Mouse (Mus musculus): ENCODE measurements at regions not wholly inside any gene's neighbourhood (a gene's known extent, or its start where the extent isn't known, plus 50 kb on each side); places are given as distances from the start of the nearest gene placed in this dataset.

- DNase-seq (ENCODE audit: low read depth, low spot score): peak; percentile 72
These were observed 52.2 kb upstream of the Otud4 start for GRCm38 (mm10) chr8:79587258-79587657.

- DNase-seq (ENCODE audit: low read depth, low spot score): peak; percentile 75
These were observed 54.5 kb upstream of the Otud4 start for GRCm38 (mm10) chr8:79584966-79585365.

GRCm38 (mm10) chr8:79583326-79583725 is 56.1 kb upstream of the Otud4 start:
- DNase-seq (ENCODE audit: low read depth, low spot score): peak; percentile 40

GRCm38 (mm10) chr8:79582195-79582594 is 57.2 kb upstream of the Otud4 start:
- DNase-seq (ENCODE audit: low read depth, low spot score): no peak

- DNase-seq (ENCODE audit: low read depth, low spot score): no peak
These were observed 63.3 kb upstream of the Otud4 start for GRCm38 (mm10) chr8:79576086-79576485.

DNA sequence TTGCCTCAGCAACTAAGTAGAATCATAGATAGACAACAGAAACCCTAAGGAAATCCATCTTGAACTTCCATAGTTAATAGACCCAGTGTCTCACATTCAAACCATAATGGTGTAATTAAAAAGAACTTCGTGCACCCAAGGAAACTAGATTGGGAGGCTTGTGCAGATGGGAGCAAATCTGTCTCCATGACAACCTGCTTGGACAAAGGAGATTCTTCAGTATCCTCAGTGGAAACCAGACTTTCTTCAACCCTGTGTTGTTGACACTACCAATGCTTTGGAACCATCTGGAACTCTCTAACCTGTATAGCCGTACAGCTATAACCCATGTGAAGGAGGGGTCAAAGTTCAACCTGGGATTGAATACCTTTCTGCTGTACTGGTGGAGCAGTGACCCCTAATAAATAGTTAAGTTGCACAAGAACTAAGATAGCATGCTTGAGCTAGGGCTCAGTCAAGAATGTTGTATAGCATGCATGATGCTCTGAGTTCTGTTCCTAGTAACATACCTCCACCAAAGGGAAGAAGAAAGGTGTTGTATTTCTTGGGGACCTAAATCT is 64.2 kb upstream of the Otud4 start:
- DNase-seq (ENCODE audit: low read depth, low spot score): no peak

DNA sequence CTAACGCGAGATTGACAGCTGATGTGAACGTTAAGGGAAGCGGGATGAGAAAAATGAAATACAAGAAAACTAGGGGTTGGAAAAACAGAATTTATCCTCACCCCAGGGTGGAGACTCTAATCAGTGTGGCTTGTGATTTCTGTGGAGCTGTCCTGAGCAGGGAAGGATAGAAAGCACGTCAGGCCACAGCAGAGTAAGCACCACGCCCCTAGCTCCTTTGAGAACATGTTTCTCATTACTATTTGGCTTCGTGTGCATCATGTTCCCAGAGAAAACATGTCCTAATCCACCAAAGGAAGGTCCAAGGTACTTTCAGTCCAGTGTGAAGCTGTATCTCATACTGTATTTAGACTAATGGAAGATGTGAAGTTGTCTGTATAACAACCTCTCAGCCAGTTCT is 65.9 kb upstream of the Otud4 start:
- DNase-seq (ENCODE audit: low read depth, low spot score): no peak

DNA sequence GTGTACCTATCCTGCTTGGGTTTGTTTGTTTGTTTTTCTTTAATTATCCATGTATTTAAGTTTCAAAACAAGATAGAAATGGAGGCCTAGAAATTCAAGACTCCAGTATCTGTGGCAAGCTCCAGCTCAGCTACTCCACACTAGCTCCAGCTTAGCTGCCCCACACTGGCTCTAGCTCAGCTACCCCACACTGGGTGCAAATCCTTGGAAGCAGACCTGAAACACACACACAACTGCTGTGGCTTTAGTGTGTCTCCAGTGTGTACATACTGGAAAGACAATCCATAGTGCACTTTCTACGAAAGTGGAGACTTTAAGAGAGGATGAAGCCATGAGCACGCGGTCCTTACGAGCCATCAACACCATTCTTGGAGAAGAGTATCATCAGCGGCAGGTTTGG is 66.9 kb upstream of the Otud4 start:
- no peak for DNase-seq (ENCODE audit: low read depth, low spot score)

DNA sequence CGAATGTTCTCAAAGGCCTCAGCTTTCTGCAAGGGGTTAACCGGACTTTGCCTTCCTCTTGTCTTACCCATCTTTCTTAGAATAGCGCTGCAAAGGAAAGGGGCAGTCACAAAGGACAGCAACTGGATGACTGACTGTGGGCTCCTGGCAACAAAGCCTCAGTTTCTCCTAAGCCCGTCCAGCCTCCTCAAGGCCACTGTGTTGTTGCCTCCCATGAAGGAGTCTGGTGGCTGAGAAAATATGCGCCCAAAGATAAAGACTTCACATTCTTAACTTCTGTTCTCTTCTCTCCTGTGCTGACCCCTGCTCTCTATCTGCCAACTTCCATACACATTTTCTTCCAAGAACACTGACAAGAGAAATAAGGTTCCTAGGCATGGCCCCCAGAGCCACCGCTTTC is 76.3 kb upstream of the Otud4 start:
- DNase-seq (ENCODE audit: low read depth, low spot score): no peak

GRCm38 (mm10) chr8:79562669-79563068 is 76.7 kb upstream of the Otud4 start:
- DNase-seq (ENCODE audit: low read depth, low spot score): peak; percentile 81

- peak; percentile 37 for DNase-seq (ENCODE audit: low read depth, low spot score)
These were observed 77.3 kb upstream of the Otud4 start for GRCm38 (mm10) chr8:79562071-79562581.

DNA sequence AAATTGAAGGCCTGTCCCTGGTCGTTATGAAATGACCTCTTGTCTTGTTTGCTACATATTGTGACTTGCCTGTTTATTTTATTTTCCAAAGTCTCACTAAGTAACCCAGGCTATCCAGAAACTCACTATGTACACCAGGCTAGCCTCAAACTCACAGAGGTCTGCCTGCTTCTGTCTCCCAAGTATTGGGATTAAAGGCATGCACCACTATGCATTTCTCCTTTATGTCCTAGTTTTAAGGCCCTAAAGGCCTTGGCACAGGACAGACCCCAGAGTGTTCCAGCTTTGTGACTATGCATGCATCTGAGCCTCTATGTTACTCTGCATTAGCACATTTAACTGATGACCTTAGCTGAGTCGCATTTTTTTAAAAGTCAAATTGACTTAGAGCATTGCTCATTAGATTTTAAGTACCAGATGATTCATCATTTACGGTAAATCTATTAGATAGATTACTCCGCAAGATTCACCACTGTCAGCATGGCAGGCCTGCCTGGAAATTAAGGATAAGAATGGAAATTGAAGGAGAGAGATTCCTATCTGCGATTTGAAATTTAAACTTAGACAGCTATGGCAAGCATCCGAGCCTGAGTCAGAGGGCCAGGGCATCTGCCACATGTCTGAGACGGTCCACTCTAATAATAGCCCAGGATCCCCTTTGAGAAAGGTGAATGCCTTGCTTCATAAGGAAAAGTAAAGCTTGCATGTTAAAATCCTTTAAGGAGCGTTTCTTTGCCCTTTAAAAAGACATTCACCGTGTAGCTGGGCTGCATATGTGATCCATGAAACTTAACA is 78.0 kb upstream of the Otud4 start:
- no peak for DNase-seq (ENCODE audit: low read depth, low spot score)

DNA sequence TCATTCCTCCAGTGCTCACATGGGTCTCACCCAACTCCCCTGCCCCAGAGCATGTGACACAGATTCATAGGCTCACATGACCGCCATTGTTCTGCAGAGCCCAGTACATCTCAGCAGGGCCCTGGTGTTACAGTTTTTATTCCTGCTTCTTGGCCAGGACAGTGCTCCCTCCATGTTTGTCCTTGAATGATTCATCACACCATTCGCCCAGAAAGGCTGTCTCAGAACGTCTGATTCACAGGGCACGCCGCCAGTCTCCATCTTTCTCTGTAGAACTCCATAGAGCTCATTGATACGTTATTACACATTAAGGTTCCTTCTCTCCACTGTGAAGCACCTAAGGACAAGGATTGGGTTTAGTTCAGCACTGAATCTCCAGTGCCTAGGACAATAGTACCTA is 79.9 kb upstream of the Otud4 start:
- peak; percentile 38 for DNase-seq (ENCODE audit: low read depth, low spot score)

GRCm38 (mm10) chr8:79554311-79554710 is 85.1 kb upstream of the Otud4 start:
- no peak for DNase-seq (ENCODE audit: low read depth, low spot score)

- DNase-seq (ENCODE audit: low read depth, low spot score): no peak
These were observed 89.3 kb upstream of the Otud4 start for GRCm38 (mm10) chr8:79550151-79550550.

- no peak for DNase-seq (ENCODE audit: low read depth, low spot score)
These were observed 91.3 kb upstream of the Otud4 start for GRCm38 (mm10) chr8:79548156-79548555.

- DNase-seq (ENCODE audit: low read depth, low spot score): peak; percentile 89
These were observed 93.5 kb upstream of the Otud4 start for GRCm38 (mm10) chr8:79545866-79546373.

DNA sequence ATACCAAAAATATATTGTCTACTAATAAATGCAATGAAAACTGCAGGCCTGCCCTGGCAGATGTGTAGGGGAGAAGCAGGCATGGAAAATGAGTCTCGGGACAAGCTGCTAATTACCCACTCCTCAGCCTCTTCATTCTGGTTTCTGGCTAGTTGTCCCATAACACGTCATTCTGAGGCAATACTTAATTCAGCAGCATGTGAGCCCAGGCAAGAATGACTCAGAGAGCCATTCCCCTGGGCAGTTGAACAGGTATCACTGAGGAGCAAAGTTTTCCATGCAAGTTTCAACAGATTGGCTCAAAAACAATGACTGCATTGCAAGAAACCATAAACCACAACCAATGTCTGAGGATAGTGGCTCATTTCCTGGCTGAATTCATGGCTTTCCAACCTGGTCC is 97.0 kb upstream of the Otud4 start:
- DNase-seq (ENCODE audit: low read depth, low spot score): no peak

DNA sequence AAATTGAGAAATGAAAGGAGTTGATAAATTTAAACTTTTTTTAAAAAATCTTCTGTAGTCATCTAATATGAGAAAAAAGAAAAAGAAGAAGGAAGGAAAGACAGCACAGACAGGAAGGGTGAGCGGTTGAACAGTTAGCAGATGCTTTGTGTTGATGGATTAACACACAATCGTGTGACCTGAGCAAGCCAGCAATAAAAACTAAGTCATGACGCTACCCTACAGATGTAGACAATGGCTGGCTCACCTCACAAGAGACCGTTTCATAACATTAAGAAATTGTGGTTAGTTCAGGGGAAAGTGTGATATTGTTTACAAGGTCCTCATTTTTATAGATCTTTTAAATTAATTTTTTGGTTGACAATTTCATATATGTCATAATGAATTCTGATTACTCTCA is 99.4 kb upstream of the Otud4 start:
- no peak for DNase-seq (ENCODE audit: low read depth, low spot score)

GRCm38 (mm10) chr8:79534271-79534889 is 105.0 kb upstream of the Otud4 start:
- DNase-seq (ENCODE audit: low read depth, low spot score): no peak

DNA sequence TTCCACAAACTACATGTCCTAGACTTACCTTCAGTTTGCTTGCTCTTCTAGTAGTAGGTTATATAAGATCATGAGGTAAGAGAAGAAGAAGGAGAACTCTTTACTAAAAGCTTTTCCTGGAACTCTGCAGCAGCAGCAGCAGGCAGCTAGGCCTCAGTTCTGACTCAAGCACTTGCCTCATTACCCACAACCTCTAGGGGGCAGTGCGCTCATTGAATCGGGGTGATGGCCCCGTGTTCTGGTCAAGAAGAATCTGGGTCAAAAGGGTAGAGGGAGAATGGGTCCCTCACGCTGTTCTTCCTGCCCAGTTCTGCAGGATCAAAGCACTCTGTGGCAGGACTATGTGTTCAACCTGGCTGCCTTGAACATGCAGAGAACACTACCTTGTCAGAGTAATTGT is 109.9 kb upstream of the Otud4 start:
- peak; percentile 84 for DNase-seq (ENCODE audit: low read depth, low spot score)

DNA sequence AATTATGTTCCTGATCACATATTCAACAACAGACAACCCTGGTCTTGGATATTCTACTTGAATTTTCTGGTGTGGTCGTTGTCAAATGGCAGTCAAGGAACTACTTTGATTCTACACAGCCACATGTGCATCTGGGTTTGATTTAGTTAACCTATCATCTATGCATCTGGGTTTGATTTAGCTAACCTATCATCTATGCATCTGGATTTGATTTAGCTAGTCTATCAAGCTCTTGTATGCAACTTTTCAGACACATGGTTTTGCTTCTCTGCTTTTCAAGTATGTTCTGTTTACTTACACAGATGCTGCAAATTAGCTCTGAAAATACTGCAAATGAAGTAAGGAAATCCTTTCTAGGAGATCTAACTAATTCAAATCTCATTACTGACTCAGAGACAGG is 117.4 kb upstream of the Otud4 start:
- DNase-seq (ENCODE audit: low read depth, low spot score): peak; percentile 26

- DNase-seq (ENCODE audit: low read depth, low spot score): no peak
These were observed 119.6 kb upstream of the Smad1 start for GRCm38 (mm10) chr8:79518966-79519365.

Measured in ZHBTc4 (cell line).